Mouse (Mus musculus) neural tube, embryonic 10.5 days (tissue): Measurements from ENCODE around the gene Rnf220.
A peak's percentile ranks its signal among the peaks of the same experiment; 100 is the strongest.

ENCODE experiments used
- DNase-seq: peaks from one replicate; pipeline ENCODE4 v3.0.0-alpha.2; 2017; ENCODE audit warnings: low spot score; ENCODE audit errors: extremely low spot score

Rnf220 gene

GRCm38 (mm10) chr4:117380558-117380935, 116.3 kb downstream of the Rnf220 start:
- no peak for DNase-seq

GRCm38 (mm10) chr4:117379803-117380557, 116.9 kb downstream of the Rnf220 start:
- DNase-seq = no peak

- no peak for DNase-seq
These were observed 122.7 kb downstream of the Rnf220 start for GRCm38 (mm10) chr4:117374078-117374540.

- peak; percentile 82 for DNase-seq
These were observed 123.4 kb downstream of the Rnf220 start for GRCm38 (mm10) chr4:117373324-117374077.

- DNase-seq = no peak
These were observed 125.0 kb downstream of the Rnf220 start for GRCm38 (mm10) chr4:117371896-117372295.

GRCm38 (mm10) chr4:117370354-117370753, 126.5 kb downstream of the Rnf220 start:
- DNase-seq = no peak

GRCm38 (mm10) chr4:117369571-117369970, 127.3 kb downstream of the Rnf220 start:
- no peak for DNase-seq

- no peak for DNase-seq
These were observed 129.5 kb downstream of the Rnf220 start for GRCm38 (mm10) chr4:117367365-117367764.

- no peak for DNase-seq
These were observed 134.8 kb downstream of the Rnf220 start for GRCm38 (mm10) chr4:117362085-117362484.

GRCm38 (mm10) chr4:117361558-117361873, 135.3 kb downstream of the Rnf220 start:
- no peak for DNase-seq

GRCm38 (mm10) chr4:117360713-117361557, 135.9 kb downstream of the Rnf220 start:
- peak; percentile 23 for DNase-seq

GRCm38 (mm10) chr4:117359803-117360382, 137.0 kb downstream of the Rnf220 start:
- no peak for DNase-seq

GRCm38 (mm10) chr4:117357917-117358316, 138.9 kb downstream of the Rnf220 start:
- no peak for DNase-seq

- DNase-seq = no peak
These were observed 139.7 kb downstream of the Rnf220 start for GRCm38 (mm10) chr4:117357104-117357503.

GRCm38 (mm10) chr4:117356223-117356622, 140.6 kb downstream of the Rnf220 start:
- no peak for DNase-seq

GRCm38 (mm10) chr4:117354651-117355050, 142.2 kb downstream of the Rnf220 start:
- DNase-seq = no peak

GRCm38 (mm10) chr4:117352957-117353356, 143.9 kb downstream of the Rnf220 start:
- no peak for DNase-seq

GRCm38 (mm10) chr4:117352071-117352470, 144.8 kb downstream of the Rnf220 start:
- DNase-seq = no peak

GRCm38 (mm10) chr4:117350139-117350693, 146.6 kb downstream of the Rnf220 start:
- DNase-seq = no peak

- DNase-seq = no peak
These were observed 147.5 kb downstream of the Rnf220 start for GRCm38 (mm10) chr4:117349327-117349726.

GRCm38 (mm10) chr4:117346025-117346424, 150.8 kb downstream of the Rnf220 start:
- DNase-seq = no peak
